Mouse (Mus musculus): ENCODE measurements around the gene Tln1.
"Not testable (repeated sequence)": the region's sequence is repeated elsewhere in the genome, so short reads cannot be mapped to it uniquely, and the experiment has no call there.

The Tln1 gene

GRCm38 (mm10) chr4:43578376-43579204 lies 16.1 kb upstream of the Tln1 start, which contains the start of the genes Rgp1 and Gba2:
Gene Rgp1 (plus strand): TSS chr4:43578715.
Gene Gba2 (minus strand): TSS chr4:43578873.
- peak; percentile 81 to 84 for DNase-seq (ENCODE audit: low spot score in 2 of 2)

GRCm38 (mm10) chr4:43577237-43577881 lies 14.9 kb upstream of the Tln1 start:
- DNase-seq (ENCODE audit: low spot score in 2 of 2): no peak

GRCm38 (mm10) chr4:43575356-43575755 lies 12.9 kb upstream of the Tln1 start:
- no peak for DNase-seq (ENCODE audit: low spot score in 2 of 2)

GRCm38 (mm10) chr4:43573561-43573960 lies 11.1 kb upstream of the Tln1 start:
- DNase-seq (ENCODE audit: low spot score in 2 of 2): no peak

GRCm38 (mm10) chr4:43571395-43572045 lies 9.0 kb upstream of the Tln1 start:
- no peak for DNase-seq (ENCODE audit: low spot score in 2 of 2)

- no peak for DNase-seq (ENCODE audit: low spot score in 2 of 2)
These were observed 4.6 kb upstream of the Tln1 start for GRCm38 (mm10) chr4:43567140-43567539.

GRCm38 (mm10) chr4:43564231-43564630 lies 1.7 kb upstream of the Tln1 start:
- DNase-seq (ENCODE audit: low spot score in 2 of 2): no peak

GRCm38 (mm10) chr4:43563601-43563875 lies 1.0 kb upstream of the Tln1 start:
- no peak for DNase-seq (ENCODE audit: low spot score in 2 of 2)

- no peak for DNase-seq (ENCODE audit: low spot score in 2 of 2)
These were observed 494 bp upstream of the Tln1 start for GRCm38 (mm10) chr4:43562769-43563600.

GRCm38 (mm10) chr4:43561436-43561996 lies 975 bp downstream of the Tln1 start:
- DNase-seq (ENCODE audit: low spot score in 2 of 2): peak in 1 of 2 experiments; percentile 26

- DNase-seq (ENCODE audit: low spot score in 2 of 2): no peak
These were observed 1.5 kb downstream of the Tln1 start for GRCm38 (mm10) chr4:43560976-43561375.

GRCm38 (mm10) chr4:43560243-43560611 lies 2.3 kb downstream of the Tln1 start:
- DNase-seq (ENCODE audit: low spot score in 2 of 2): peak in 1 of 2 experiments; percentile 22

GRCm38 (mm10) chr4:43559519-43560242 lies 2.8 kb downstream of the Tln1 start:
- DNase-seq (ENCODE audit: low spot score in 2 of 2): no peak

- no peak for DNase-seq (ENCODE audit: low spot score in 2 of 2)
These were observed 3.7 kb downstream of the Tln1 start for GRCm38 (mm10) chr4:43558631-43559356.

- DNase-seq (ENCODE audit: low spot score in 2 of 2): no peak
These were observed 4.4 kb downstream of the Tln1 start for GRCm38 (mm10) chr4:43558028-43558630.

- DNase-seq (ENCODE audit: low spot score in 2 of 2): no peak
These were observed 6.6 kb downstream of the Tln1 start for GRCm38 (mm10) chr4:43555926-43556325.

GRCm38 (mm10) chr4:43553891-43554290 lies 8.6 kb downstream of the Tln1 start:
- no peak for DNase-seq (ENCODE audit: low spot score in 2 of 2)

- peak; percentile 57 to 75 for DNase-seq (ENCODE audit: low spot score in 2 of 2)
These were observed 10.1 kb downstream of the Tln1 start for GRCm38 (mm10) chr4:43552437-43552836.

GRCm38 (mm10) chr4:43551854-43552253 lies 10.6 kb downstream of the Tln1 start:
- not testable (repeated sequence) for DNase-seq (ENCODE audit: low spot score in 2 of 2)

- DNase-seq (ENCODE audit: low spot score in 2 of 2): no peak
These were observed 13.4 kb downstream of the Tln1 start for GRCm38 (mm10) chr4:43549055-43549454.

Measured in right cerebral cortex, postnatal 36 days (tissue).